Mouse (Mus musculus) cerebellum, adult 2 months (tissue): ENCODE measurements around the gene Cdkn2aipnl. TPM values are rescaled to one million over a fixed set of nuclear protein-coding genes. Genes with fewer than 3 reads are reported as not detected.

Experiments used
- DNase-seq, 2 experiments: peaks; one replicate each; pipeline ENCODE4 v3.0.0; 2021
- H3K27ac ChIP-seq: fragments of 200-500 bp; 2 replicates; pipeline ENCODE4 v1.5.1; 2012; ENCODE audit warnings: low read length, control low read depth, inconsistent platforms; ENCODE audit not compliant: insufficient read depth
- H3K27me3 ChIP-seq: fragments of 200-500 bp; 2 replicates; pipeline ENCODE4 v1.6.1; 2012; ENCODE audit warnings: inconsistent platforms, mild to moderate bottlenecking, low read length, moderate library complexity; ENCODE audit not compliant: control insufficient read depth, insufficient read depth
- H3K4me1 ChIP-seq: fragments of 200-500 bp; 2 replicates; pipeline ENCODE4 v1.6.1; 2011; ENCODE audit warnings: low read length; ENCODE audit not compliant: control insufficient read depth, insufficient read depth
- H3K4me3 ChIP-seq: fragments of 200-500 bp; replicated peaks from 2 replicates; pipeline ENCODE3; 2011; ENCODE audit warnings: mild to moderate bottlenecking, low read depth, low read length, control low read depth; ENCODE audit not compliant: insufficient read depth
- CTCF ChIP-seq: fragments of 200-500 bp; IDR thresholded peaks from 2 replicates; pipeline ENCODE4 v1.5.1; 2011; ENCODE audit warnings: low read depth, mild to moderate bottlenecking, control low read depth, low read length, moderate library complexity, borderline replicate concordance; ENCODE audit not compliant: insufficient read depth
- POLR2A ChIP-seq: fragments of 200-500 bp; IDR thresholded peaks from 2 replicates; pipeline ENCODE4 v1.6.1; 2011; ENCODE audit warnings: low read length, control low read depth, borderline replicate concordance; ENCODE audit not compliant: insufficient read depth
- WGBS: fragments of 180-500 bp; shearing (Covaris S2); methylation state at CpG from one replicate; pipeline ENCODE4 v1.1.7; 2018; 5-methylcytosine and 5-hydroxymethylcytosine counted together
- polyA plus RNA-seq: library from polyadenylated mRNA; depleted of rRNA; stranded (reverse); fragments of >200 nt; gene quantifications from 2 replicates; pipeline ENCODE4 v1.2.3, GENCODE M21; 2012

The Cdkn2aipnl gene
- polyA plus RNA-seq, 1 experiment = 41.0 TPM

DNA sequence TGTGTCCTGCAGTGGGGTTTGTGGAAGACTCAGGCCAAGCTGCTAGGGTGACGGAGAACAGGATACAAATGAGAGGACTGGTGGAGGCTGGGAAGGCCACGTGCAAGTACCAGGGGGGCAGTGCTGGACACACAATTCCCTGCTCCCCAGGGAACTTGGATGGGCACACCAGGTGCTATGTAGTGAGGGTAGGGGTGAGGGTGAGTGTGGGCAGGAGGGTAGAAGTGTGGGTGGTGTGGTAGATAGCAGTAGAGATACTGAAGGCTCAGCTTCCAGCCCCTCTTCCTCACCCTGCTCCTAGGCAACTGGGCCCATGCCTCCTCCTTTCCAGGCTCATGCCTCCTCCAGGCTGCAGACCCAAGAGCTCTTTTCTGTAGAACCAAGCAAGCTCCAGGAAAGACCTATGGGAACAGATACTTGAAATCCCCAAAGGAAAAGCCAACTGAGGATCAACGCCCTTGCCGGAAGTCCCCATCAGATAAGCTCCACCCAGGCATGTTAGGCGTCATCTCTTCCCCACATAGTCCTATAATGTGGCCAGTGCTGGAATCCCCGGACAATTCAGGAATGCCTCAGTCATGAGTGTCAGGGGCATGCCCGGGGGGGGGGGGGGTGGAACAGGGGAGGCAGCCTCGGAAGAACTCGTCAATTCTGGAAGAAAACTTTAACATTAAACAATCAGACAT lies 18.2 kb upstream of the Cdkn2aipnl start:
- TF ChIP-seq POLR2A (no peak), CTCF (no peak)
- WGBS = 71% methylated on average over 9 of the region's 9 CpGs

DNA sequence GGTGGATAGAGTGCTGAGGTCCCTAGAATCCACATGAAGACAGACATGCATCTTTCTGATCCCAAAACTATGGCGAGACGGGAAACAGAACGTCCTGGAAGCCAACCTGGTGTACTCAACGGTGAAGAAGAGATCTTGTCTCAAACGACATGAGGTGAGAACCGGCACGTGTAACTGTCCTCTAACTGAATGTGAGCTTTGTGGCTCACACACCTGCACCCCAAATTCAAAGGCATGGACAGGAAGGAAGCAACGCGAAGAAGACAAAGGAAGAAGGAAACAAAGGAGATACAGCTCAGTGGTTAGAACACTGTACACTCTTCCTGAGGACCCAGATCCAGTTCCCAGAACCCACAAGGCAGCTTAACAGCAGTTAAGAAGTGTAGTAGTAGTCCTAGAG lies 17.5 kb upstream of the Cdkn2aipnl start:
- H3K27me3 ChIP-seq = no peaks in the 10 kb centered on the region
- TF ChIP-seq POLR2A = no peak
- no peak for TF ChIP-seq CTCF
- H3K4me1 ChIP-seq = peaks cover 10% of the 10 kb centered on the region
- H3K4me3 ChIP-seq = no peak overlapping the region
- 87% methylated on average over 9 of the region's 9 CpGs for WGBS
- H3K27ac ChIP-seq = no peak overlapping the region
- DNase-seq = no peak

More for the DNA sequence above, 18.2 kb upstream of the Cdkn2aipnl start:
- Histone ChIP-seq H3K27me3 (no peaks in the 10 kb centered on the region), H3K27ac (no peak overlapping the region), H3K4me3 (no peak overlapping the region), H3K4me1 (peaks cover 12% of the 10 kb centered on the region)
- DNase-seq = no peak

DNA sequence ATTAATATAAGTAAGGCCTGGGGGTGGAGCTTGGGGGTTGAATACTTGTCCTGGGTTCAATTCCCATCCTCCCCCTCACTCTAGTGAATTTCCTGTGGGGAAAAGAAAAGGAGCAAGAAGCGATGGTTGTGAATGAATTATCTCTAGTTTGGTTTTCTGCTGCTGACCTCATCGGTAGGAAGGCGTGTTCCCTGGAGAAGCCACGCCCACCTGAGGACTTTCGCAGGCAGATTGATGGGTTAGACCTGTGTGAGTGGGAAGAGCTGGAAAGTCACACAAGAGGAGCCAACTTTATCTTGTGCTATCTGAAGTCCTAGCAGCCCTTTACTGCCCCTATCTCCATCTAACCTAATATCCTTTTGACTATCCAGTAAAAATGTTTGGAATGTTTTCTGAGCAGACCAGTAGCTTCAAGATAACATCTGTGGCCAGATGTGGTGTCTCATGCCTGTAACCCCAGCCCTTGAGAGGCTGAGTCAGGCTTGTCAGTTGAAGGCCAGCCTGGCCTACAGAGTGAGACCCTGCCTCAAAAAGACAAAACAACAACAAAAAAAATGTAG lies 15.5 kb upstream of the Cdkn2aipnl start:
- TF ChIP-seq CTCF (no peak), POLR2A (no peak)
- WGBS = 76% methylated on average over 5 of the region's 5 CpGs
- Histone ChIP-seq H3K27ac (no peak overlapping the region), H3K4me3 (no peak overlapping the region), H3K27me3 (no peaks in the 10 kb centered on the region), H3K4me1 (no peaks in the 10 kb centered on the region)
- no peak for DNase-seq

DNA sequence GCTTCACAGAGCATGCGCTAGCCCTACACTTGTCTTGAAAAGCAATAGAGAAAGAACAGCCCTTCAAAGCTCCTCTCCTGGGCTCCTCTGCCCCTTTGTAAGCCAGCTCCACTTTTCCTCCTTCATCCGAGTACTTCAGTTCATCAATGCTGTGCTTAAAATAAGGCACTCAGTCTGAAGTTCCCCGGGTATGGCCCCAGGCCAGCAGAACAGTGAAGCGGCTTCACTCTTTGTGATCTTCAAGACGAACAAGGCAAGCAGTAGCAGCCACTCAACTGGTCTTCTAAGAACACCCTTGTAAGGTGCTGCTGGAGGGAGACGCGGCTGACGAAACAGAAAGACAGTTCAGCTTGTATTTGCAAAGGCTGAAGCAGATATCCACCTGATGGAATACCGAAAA lies 11.3 kb upstream of the Cdkn2aipnl start:
- 69% methylated on average over 9 of the region's 9 CpGs for WGBS
- Histone ChIP-seq H3K27me3 (no peaks in the 10 kb centered on the region), H3K4me1 (no peaks in the 10 kb centered on the region), H3K4me3 (no peak overlapping the region), H3K27ac (no peak overlapping the region)
- no peak for TF ChIP-seq POLR2A
- TF ChIP-seq CTCF = no peak
- no peak for DNase-seq

DNA sequence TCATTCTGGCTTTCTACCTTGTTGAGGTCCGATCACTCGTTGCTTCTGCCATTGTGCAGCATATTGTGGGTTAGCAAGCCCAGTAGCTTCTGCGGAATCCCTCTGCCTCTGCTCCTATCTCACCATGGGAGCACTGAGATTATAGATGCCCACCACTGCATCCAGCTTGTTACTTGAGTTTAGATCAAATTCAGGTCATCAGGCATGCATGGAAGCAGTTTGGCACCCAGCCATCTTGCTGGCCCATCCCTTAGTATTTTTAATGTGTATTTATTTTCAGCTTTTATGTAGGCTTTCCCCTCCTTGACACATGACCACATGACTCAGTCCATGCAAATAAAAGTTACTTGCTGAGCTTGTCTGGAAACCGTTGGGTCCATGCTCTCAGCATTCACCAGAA lies 9.7 kb upstream of the Cdkn2aipnl start:
- Histone ChIP-seq H3K27me3 (no peaks in the 10 kb centered on the region), H3K4me1 (no peaks in the 10 kb centered on the region), H3K4me3 (no peak overlapping the region), H3K27ac (no peak overlapping the region)
- WGBS = 83% methylated on average over 4 of the region's 4 CpGs
- no peak for DNase-seq
- no peak for TF ChIP-seq POLR2A
- no peak for TF ChIP-seq CTCF

DNA sequence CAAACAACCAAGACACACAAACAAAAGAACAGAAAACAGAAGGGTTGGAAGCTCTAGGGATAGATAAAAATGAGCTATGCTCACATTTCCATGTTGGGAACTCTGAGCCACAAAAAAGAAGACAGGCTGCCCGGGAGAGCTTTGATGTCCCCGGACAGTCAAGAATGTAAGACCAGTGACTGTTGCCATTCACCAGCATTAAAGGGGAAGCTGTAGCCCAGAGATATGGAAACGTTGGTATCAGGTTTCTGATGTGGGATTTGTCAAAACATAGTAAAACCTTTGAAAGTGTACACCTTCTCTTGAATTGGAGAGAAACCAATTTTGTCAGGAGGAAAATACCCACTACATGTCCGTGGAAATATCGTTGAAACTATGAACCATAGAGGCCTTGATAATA lies 8.0 kb upstream of the Cdkn2aipnl start:
- H3K4me1 ChIP-seq = no peaks in the 10 kb centered on the region
- no peak overlapping the region for H3K4me3 ChIP-seq
- 82% methylated on average over 5 of the region's 5 CpGs for WGBS
- TF ChIP-seq POLR2A (no peak), CTCF (no peak)
- DNase-seq = no peak
- no peak overlapping the region for H3K27ac ChIP-seq
- H3K27me3 ChIP-seq = no peaks in the 10 kb centered on the region

DNA sequence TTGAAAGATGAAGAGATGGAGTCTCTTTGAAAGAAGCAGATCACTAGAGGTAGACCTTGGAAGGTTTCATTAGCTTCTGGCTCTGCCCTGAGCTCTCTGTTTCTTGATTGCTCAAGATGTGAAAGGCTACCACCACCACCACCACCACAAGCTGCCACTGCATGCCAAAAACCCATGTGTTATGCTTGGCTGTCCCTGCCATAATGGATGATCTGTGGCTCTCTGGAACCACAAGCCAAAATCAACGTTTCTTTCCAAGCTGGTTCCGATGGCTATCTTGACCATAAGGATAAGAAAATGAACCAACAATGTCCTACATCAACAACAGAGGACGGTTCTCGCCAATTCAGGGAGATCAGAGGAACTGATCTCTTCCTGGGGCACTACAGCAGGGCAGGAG lies 7.4 kb upstream of the Cdkn2aipnl start:
- TF ChIP-seq CTCF (no peak), POLR2A (no peak)
- WGBS = 74% methylated on average over 4 of the region's 4 CpGs
- H3K27me3 ChIP-seq = no peaks in the 10 kb centered on the region

DNA sequence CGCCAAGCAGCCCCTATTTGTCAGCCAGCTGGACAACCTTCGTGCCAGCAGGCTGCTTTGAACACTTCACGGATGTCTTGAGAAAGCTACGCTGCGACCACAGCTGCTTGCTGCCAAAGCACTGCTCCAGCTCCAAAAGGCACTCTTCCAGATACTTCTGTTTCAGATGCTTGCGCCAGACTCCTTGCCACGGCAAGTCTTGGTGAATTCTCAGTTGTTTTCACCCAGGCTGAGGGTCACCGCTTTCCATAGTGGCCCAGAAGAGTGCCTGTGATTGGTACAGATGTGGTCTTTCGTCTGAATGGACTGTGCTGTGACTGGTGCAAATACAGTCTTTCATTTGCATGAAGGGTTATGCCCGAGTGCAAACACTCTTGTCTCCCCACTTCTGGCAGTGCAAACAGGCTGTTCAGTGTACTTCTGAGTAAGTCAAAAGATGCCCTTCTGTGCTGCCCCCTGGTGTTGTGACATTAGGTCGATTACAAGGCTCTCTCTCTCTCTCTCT lies 6.4 kb upstream of the Cdkn2aipnl start:
- H3K27ac ChIP-seq = no peak overlapping the region
- H3K27me3 ChIP-seq = no peaks in the 10 kb centered on the region
- H3K4me1 ChIP-seq = no peaks in the 10 kb centered on the region
- TF ChIP-seq CTCF = 0 out of 2 replicates have a peak, but pooled peaks have one; percentile 9
- TF ChIP-seq POLR2A = no peak
- no peak overlapping the region for H3K4me3 ChIP-seq
- WGBS = 12% methylated on average over 11 of the region's 11 CpGs
- no peak for DNase-seq

More for the DNA sequence above, 7.4 kb upstream of the Cdkn2aipnl start:
- Histone ChIP-seq H3K4me1 (no peaks in the 10 kb centered on the region), H3K4me3 (no peak overlapping the region), H3K27ac (no peak overlapping the region)
- no peak for DNase-seq

DNA sequence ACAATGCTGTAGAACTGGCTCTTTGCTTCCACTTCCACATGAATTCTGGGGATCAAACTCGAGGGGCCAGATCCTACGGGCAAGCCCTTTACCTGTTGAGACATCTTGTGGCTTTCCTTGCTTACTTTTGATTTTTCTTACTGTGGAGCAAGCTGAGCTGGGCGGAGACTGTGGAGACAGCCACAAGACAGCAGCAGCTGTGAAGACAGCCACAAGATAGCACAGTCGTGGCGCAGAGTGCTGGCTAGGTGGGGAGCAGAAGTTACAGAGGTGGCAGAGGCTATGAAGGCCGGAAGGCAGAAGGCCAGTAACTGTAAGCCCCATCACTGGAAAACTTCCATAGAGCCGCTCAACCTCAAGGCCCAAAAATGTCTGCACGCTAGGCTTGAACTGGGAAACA lies 5.7 kb upstream of the Cdkn2aipnl start:
- no peaks in the 10 kb centered on the region for H3K27me3 ChIP-seq
- no peaks in the 10 kb centered on the region for H3K4me1 ChIP-seq
- H3K4me3 ChIP-seq = no peak overlapping the region
- no peak overlapping the region for H3K27ac ChIP-seq
- no peak for DNase-seq
- 66% methylated on average over 8 of the region's 8 CpGs for WGBS
- TF ChIP-seq POLR2A = no peak
- TF ChIP-seq CTCF = no peak
